Mouse (Mus musculus): ENCODE measurements at regions not wholly inside any gene's neighbourhood (a gene's known extent, or its start where the extent isn't known, plus 50 kb on each side); places are given as distances from the start of the nearest gene placed in this dataset.
A peak's percentile ranks its signal among the peaks of the same experiment; 100 is the strongest.

GRCm38 (mm10) chr5:28526435-28526834, 59.4 kb upstream of the Shh start:
- Histone ChIP-seq H3K4me1 (ENCODE audit: insufficient read depth, low read length) (peaks cover 2% of the 10 kb centered on the region; the same call in 1 of the 2 replicates), H3K9me3 (ENCODE audit: low read length) (no peaks in the 10 kb centered on the region), H3K36me3 (ENCODE audit: insufficient read depth, low read length) (no peaks in the 10 kb centered on the region), H3K9ac (replicated peaks; ENCODE audit: low read length) (no peak overlapping the region), H3K27me3 (ENCODE audit: insufficient read depth, low read length) (no peaks in the 10 kb centered on the region), H3K27ac (ENCODE audit: low read length) (peak overlapping the region; percentile 27), H3K4me3 (ENCODE audit: low read length) (no peak overlapping the region), H3K4me2 (replicated peaks; ENCODE audit: low read depth, low read length) (no peak overlapping the region)
- WGBS = 81% methylated on average over 3 of the region's 3 CpGs
- peak; percentile 83 for ATAC-seq (ENCODE audit: low FRiP score, low TSS enrichment)

- peak; percentile 43; the same call in 1 of the 2 replicates for ATAC-seq (ENCODE audit: low FRiP score, low TSS enrichment)
- 45% methylated on average over 9 of the region's 9 CpGs for WGBS
Observed at GRCm38 (mm10) chr5:28520800-28521707, 54.0 kb upstream of the Shh start.

GRCm38 (mm10) chr5:28519059-28519543, 52.0 kb upstream of the Shh start:
- no peak for ATAC-seq (ENCODE audit: low FRiP score, low TSS enrichment)
- 92% methylated on average over 3 of the region's 3 CpGs for WGBS
- Histone ChIP-seq H3K27me3 (ENCODE audit: insufficient read depth, low read length) (no peaks in the 10 kb centered on the region), H3K4me2 (replicated peaks; ENCODE audit: low read depth, low read length) (no peak overlapping the region), H3K4me1 (ENCODE audit: insufficient read depth, low read length) (no peaks in the 10 kb centered on the region; the same call in 1 of the 2 replicates), H3K36me3 (ENCODE audit: insufficient read depth, low read length) (no peaks in the 10 kb centered on the region), H3K9ac (replicated peaks; ENCODE audit: low read length) (no peak overlapping the region), H3K27ac (ENCODE audit: low read length) (no peak overlapping the region), H3K4me3 (ENCODE audit: low read length) (no peak overlapping the region), H3K9me3 (ENCODE audit: low read length) (no peaks in the 10 kb centered on the region)

More at GRCm38 (mm10) chr5:28520800-28521707, 54.0 kb upstream of the Shh start:
- Histone ChIP-seq H3K27me3 (ENCODE audit: insufficient read depth, low read length) (no peaks in the 10 kb centered on the region), H3K27ac (ENCODE audit: low read length) (no peak overlapping the region), H3K4me2 (replicated peaks; ENCODE audit: low read depth, low read length) (no peak overlapping the region), H3K4me3 (ENCODE audit: low read length) (no peak overlapping the region), H3K9ac (replicated peaks; ENCODE audit: low read length) (no peak overlapping the region), H3K4me1 (ENCODE audit: insufficient read depth, low read length) (no peaks in the 10 kb centered on the region; the same call in 1 of the 2 replicates), H3K9me3 (ENCODE audit: low read length) (no peaks in the 10 kb centered on the region), H3K36me3 (ENCODE audit: insufficient read depth, low read length) (no peaks in the 10 kb centered on the region)
